In genomic region chr14:76735107-76735506, GRCm38 (mm10) we compare ENCODE assay signal across 17 mouse cellular contexts.
DNase-seq lines count a peak whose midpoint lies in the region; ATAC-seq lines count a peak whose summit lies in the region.
"Had no signal": no experiment of that assay in that cellular context is flagged by ENCODE, and none has a peak within 500 bp of the region (broad histone marks: within the 10 kb centered on the region; RNA-seq: fewer than 3 reads in every experiment).

No protein-coding gene starts in this region.

- no peak for ATAC-seq in hindbrain, embryonic 12.5 days (ENCODE audit: low FRiP score)
- peak; percentile 55; the same call in 1 of the 2 replicates for ATAC-seq in hindbrain, embryonic 14.5 days (ENCODE audit: low FRiP score)
- no peak for ATAC-seq in liver, embryonic 11.5 days (replicated peaks; ENCODE audit: low FRiP score)

- 35% methylated on average over 4 of the region's 4 CpGs for WGBS in hindbrain, embryonic 10.5 days
- WGBS in hindbrain, embryonic 12.5 days = 37% methylated on average over 4 of the region's 4 CpGs
- WGBS in forebrain, embryonic 10.5 days = 52% methylated on average over 4 of the region's 4 CpGs
- 22% methylated on average over 4 of the region's 4 CpGs for WGBS in hindbrain, embryonic 14.5 days
- 41% methylated on average over 4 of the region's 4 CpGs for WGBS in liver, embryonic 11.5 days

- peak; percentile 46 for DNase-seq in hindbrain, embryonic 10.5 days (ENCODE audit: low spot score)
- DNase-seq in forebrain, embryonic 10.5 days (ENCODE audit: extremely low spot score, low spot score) = no peak
- no peak for DNase-seq in hindbrain, embryonic 14.5 days (ENCODE audit: low spot score)
- peak; percentile 44 for DNase-seq in retina, postnatal 1 day
- no peak for DNase-seq in lung, postnatal 14 days
- no peak for DNase-seq in liver, embryonic 11.5 days (ENCODE audit: low spot score)
- no peak for DNase-seq in liver
- DNase-seq: adrenal gland, adult 8-10 months; cerebellum, postnatal 25 days; heart, adult 11 months; heart, postnatal 10 days; kidney, adult 11 months; kidney, postnatal 14 days; layer of hippocampus, adult 9-11 months; lung, postnatal 10 days had no signal

- no peaks in the 10 kb centered on the region for H3K9me3 ChIP-seq in hindbrain, embryonic 10.5 days
- no peaks in the 10 kb centered on the region for H3K9me3 ChIP-seq in hindbrain, embryonic 12.5 days (replicated peaks)
- H3K9me3 ChIP-seq in forebrain, embryonic 10.5 days = no peaks in the 10 kb centered on the region
- H3K9me3 ChIP-seq in hindbrain, embryonic 14.5 days (ENCODE audit: control insufficient read depth, low read length) = no peaks in the 10 kb centered on the region
- no peaks in the 10 kb centered on the region for H3K9me3 ChIP-seq in liver, embryonic 11.5 days (ENCODE audit: control insufficient read depth, low read length)

- H3K27ac ChIP-seq in hindbrain, embryonic 10.5 days = peak overlapping the region; percentile 79
- H3K27ac ChIP-seq in hindbrain, embryonic 12.5 days = no peak overlapping the region
- peak overlapping the region; percentile 65 for H3K27ac ChIP-seq in forebrain, embryonic 10.5 days
- no peak overlapping the region for H3K27ac ChIP-seq in hindbrain, embryonic 14.5 days
- no peak overlapping the region for H3K27ac ChIP-seq in liver, embryonic 11.5 days (ENCODE audit: low read depth, low read length)
- H3K27ac ChIP-seq: liver, embryonic 14.5 days had no signal

- peaks cover 28% of the 10 kb centered on the region for H3K4me1 ChIP-seq in hindbrain, embryonic 10.5 days (replicated peaks)
- H3K4me1 ChIP-seq in hindbrain, embryonic 12.5 days = peaks cover 8% of the 10 kb centered on the region
- H3K4me1 ChIP-seq in forebrain, embryonic 10.5 days = peaks cover 25% of the 10 kb centered on the region
- H3K4me1 ChIP-seq in hindbrain, embryonic 14.5 days (replicated peaks; ENCODE audit: control insufficient read depth, insufficient read depth, low read length) = peaks cover 15% of the 10 kb centered on the region
- H3K4me1 ChIP-seq in liver, embryonic 11.5 days (replicated peaks; ENCODE audit: control insufficient read depth, insufficient read depth, low read length) = peaks cover 13% of the 10 kb centered on the region

- 0 out of 2 replicates have a peak, but pooled peaks cover 3% of the 10 kb centered on the region for H3K27me3 ChIP-seq in hindbrain, embryonic 10.5 days (ENCODE audit: insufficient read depth, poor library complexity, severe bottlenecking)
- H3K27me3 ChIP-seq in hindbrain, embryonic 12.5 days = no peaks in the 10 kb centered on the region
- H3K27me3 ChIP-seq in forebrain, embryonic 10.5 days (ENCODE audit: poor library complexity, severe bottlenecking) = no peaks in the 10 kb centered on the region
- H3K27me3 ChIP-seq in hindbrain, embryonic 14.5 days (ENCODE audit: control insufficient read depth, insufficient read depth, low read length) = no peaks in the 10 kb centered on the region
- no peaks in the 10 kb centered on the region; the same call in 1 of the 2 replicates for H3K27me3 ChIP-seq in liver, embryonic 11.5 days (replicated peaks; ENCODE audit: control insufficient read depth, insufficient read depth, low read length)

- no peak overlapping the region for H3K4me2 ChIP-seq in hindbrain, embryonic 12.5 days (replicated peaks)
- H3K4me2 ChIP-seq in hindbrain, embryonic 14.5 days (replicated peaks) = no peak overlapping the region
- H3K4me2 ChIP-seq in liver, embryonic 11.5 days = no peak overlapping the region

- H3K36me3 ChIP-seq in hindbrain, embryonic 10.5 days = no peaks in the 10 kb centered on the region
- no peaks in the 10 kb centered on the region for H3K36me3 ChIP-seq in hindbrain, embryonic 12.5 days
- H3K36me3 ChIP-seq in forebrain, embryonic 10.5 days (replicated peaks) = no peaks in the 10 kb centered on the region
- no peaks in the 10 kb centered on the region for H3K36me3 ChIP-seq in hindbrain, embryonic 14.5 days (replicated peaks; ENCODE audit: control insufficient read depth, insufficient read depth)
- no peaks in the 10 kb centered on the region for H3K36me3 ChIP-seq in liver, embryonic 11.5 days (ENCODE audit: control insufficient read depth, insufficient read depth, low read length)

- H3K9ac ChIP-seq in hindbrain, embryonic 12.5 days = no peak overlapping the region
- H3K9ac ChIP-seq in hindbrain, embryonic 14.5 days = no peak overlapping the region
- no peak overlapping the region for H3K9ac ChIP-seq in liver, embryonic 11.5 days (ENCODE audit: low read depth, low read length)
- H3K9ac ChIP-seq: liver, embryonic 14.5 days had no signal

- no peak overlapping the region for H3K4me3 ChIP-seq in hindbrain, embryonic 10.5 days
- no peak overlapping the region for H3K4me3 ChIP-seq in hindbrain, embryonic 12.5 days
- H3K4me3 ChIP-seq in forebrain, embryonic 10.5 days = no peak overlapping the region
- no peak overlapping the region for H3K4me3 ChIP-seq in hindbrain, embryonic 14.5 days (replicated peaks; ENCODE audit: low read length)
- no peak overlapping the region for H3K4me3 ChIP-seq in liver, embryonic 11.5 days (ENCODE audit: low read depth, low read length)

Comparison
In these comparisons a context has a peak if more than half of its experiments do, and no peak if none do; other contexts are left out.
1. DNase-seq: peak in hindbrain, embryonic 10.5 days (single experiment) and retina, postnatal 1 day (single experiment); none in forebrain, embryonic 10.5 days (single experiment), hindbrain, embryonic 14.5 days (single experiment), lung, postnatal 14 days (single experiment), liver, embryonic 11.5 days (single experiment) and liver (single experiment).
2. H3K27ac ChIP-seq: peak in hindbrain, embryonic 10.5 days (single experiment) and forebrain, embryonic 10.5 days (single experiment); none in hindbrain, embryonic 12.5 days (single experiment), hindbrain, embryonic 14.5 days (single experiment) and liver, embryonic 11.5 days (single experiment).